Mouse (Mus musculus) layer of hippocampus, postnatal 14 days (tissue): ENCODE data around the gene Abhd12b. TPM values are rescaled to one million over a fixed set of nuclear protein-coding genes. Genes with fewer than 3 reads are reported as not detected.
A peak's percentile ranks its signal among the peaks of the same experiment; 100 is the strongest.

Source experiments
- DNase-seq, 2 experiments: peaks; one replicate each; pipeline ENCODE4 v3.0.0; 2021 to 2022; ENCODE audit warnings: low spot score in 2 of 2, mixed read lengths in 1 of 2
- long read RNA-seq, 2 experiments: library from polyadenylated mRNA; stranded (forward); transcript quantifications; one replicate each; pipeline ENCODE4 v2.0.0; 2021
- total RNA-seq, 2 experiments: library from RNA; stranded (reverse); gene quantifications; 2 replicates each; pipeline ENCODE4 v1.2.3; 2021

Gene Abhd12b
- not detected for total RNA-seq
- long read RNA-seq, experiment 1, partial matches to known transcripts = 0 of 1 reads
- long read RNA-seq, experiment 1, other reads (novel, unspliced or antisense) = 1 of 1 reads
- long read RNA-seq, experiment 2 = 0 reads

DNA sequence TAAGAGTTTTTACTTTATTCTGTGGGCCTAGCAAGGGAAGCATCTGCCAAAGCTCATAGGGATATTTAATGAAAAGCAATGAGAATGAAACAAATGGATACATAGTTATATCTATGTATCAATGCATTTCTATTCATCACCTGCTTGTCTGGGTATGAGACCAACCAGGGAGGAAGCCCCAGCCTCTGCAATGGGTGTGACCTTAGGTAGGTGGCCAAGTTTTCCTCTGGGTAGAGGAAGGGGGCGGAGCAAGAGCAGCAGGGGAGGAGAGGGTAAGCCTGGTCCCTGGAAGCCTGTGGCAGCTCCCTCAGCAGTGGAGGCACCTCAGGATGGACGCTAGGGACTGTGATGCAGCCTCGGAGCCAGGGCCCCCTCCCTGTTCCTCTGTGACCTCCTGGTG lies at the start of gene Abhd12b:
Gene Abhd12b, plus strand, starts transcription at position 301 of the 400 bp plus-strand sequence.
- no peak for DNase-seq

DNA sequence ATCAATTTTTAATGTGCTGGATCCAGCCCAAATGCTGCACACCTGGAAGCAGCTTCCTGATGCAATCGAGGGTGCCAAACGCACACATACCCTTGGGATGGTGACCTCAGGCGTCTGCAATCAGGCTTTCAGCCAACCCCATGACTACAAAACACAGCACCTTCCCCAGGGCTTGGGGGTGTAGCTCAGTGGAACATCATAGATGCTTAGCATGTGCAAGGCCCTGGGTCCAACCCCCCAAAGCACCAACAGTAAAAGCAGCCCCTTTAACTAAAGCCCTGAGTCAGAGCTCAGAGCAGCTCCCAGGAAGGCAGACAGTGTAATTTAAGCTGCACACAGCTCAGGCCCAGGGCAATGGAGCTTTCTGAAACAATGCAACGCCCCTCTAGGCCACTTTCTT lies 49.7 kb upstream of the Abhd12b start:
- DNase-seq = no peak

DNA sequence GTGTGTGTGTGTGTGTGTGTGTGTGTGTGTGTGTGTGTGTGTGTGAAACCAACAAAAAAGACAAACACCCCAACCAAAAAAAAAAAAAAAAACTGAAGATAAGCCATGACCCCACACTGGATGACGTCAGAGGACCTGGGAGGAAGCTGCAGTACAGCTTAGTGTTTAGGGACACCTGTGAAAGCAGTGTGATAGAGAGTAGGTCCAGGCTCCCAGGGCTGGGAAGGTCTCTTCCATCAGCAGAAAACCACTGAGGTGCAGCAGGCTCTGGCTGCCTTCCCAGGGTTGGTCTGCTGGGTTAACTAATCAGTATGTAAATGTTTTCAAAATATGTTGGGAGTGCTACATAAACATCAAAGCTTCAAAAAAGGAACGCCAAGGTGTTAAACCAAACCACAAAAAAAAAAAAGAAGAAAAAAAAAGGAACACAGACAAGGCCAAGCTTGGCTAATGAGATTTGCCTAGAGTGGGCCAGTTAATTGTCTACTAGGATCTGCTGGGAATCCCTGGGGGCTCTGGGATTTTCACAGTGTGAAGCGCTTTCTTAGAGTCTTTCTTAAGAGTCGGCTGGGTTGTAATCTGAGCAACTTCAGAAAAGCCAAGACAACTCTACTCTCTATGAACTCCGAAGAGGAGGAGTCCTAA lies 49.0 kb upstream of the Abhd12b start:
- DNase-seq = no peak

DNA sequence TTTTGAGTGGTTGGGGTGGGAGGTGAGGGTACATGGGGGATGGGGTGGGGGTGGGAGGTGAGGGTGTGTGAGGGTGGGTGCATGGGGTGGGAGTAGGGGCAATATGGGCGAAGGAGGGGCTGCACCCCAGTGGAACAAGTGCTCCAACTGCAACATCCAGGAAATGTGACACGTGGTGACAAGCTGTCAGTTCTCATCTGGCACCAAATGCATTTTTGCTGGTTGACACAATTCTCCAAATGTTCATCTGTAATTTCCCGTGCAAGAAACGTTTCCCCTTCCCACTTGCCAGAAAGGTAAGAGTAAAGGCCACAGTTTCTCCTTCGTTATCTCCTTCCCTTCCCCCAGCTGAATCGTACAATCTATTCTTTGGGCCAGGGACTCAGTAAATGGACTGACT lies 48.1 kb upstream of the Abhd12b start:
- DNase-seq = peak; percentile 47 to 65

DNA sequence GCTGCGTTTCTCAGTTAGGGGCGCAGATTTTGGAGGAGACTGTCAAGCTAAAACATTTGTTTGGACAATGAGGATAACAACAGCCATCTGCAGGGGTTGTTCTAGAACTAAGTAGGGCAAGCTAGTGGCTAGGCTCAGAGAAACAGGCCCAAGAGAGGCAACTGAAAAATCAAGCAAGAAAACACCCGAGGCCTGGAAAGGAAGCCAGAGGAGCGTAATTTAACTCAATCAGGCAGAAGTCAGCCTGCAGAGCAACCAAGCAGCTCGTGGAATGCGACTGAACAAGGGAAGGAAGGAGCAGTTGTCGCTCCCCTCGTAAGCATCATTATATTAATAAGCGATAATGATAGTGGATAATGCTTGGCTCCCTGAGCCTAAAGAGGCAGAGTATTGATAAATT lies 47.4 kb upstream of the Abhd12b start:
- no peak for DNase-seq

DNA sequence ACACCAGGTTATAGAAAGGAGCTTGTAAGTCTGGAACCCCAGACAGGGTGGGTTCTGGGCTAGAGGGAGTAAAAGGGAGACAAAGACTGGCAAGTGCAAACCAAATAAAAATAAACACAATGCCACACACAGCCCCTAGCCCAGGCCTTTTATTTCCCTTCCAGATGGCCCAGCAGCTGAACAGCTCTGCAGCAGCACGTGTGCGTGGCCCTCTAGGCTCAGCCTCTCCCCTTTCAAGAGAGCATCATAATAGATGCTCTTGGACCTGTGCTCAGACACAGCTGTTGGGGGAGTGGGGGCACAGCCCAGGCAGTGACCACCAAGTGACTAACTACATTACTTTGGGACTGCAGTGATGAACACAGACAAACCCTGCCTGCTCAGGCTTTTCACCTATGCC lies 45.8 kb upstream of the Abhd12b start:
- no peak for DNase-seq

DNA sequence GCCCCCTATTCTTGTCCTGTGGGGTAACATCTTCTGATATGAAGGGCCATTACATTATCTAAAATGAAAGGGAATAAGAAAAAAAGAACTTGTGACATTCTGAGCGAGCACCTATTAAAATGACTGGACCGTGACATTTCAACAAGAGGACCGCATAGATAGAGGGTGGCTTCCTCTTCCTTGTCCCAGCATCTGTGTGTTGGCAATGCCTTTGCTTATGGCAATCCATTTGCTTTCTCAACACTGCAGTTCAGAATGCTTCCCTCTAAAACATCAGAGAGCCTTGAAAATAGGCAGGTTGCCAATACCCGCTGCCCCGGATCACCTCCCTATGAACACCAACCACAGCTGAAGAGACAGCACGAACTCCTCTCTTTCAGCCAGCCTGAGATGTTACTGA lies 44.0 kb upstream of the Abhd12b start:
- peak in 1 of 2 experiments; percentile 22 for DNase-seq

DNA sequence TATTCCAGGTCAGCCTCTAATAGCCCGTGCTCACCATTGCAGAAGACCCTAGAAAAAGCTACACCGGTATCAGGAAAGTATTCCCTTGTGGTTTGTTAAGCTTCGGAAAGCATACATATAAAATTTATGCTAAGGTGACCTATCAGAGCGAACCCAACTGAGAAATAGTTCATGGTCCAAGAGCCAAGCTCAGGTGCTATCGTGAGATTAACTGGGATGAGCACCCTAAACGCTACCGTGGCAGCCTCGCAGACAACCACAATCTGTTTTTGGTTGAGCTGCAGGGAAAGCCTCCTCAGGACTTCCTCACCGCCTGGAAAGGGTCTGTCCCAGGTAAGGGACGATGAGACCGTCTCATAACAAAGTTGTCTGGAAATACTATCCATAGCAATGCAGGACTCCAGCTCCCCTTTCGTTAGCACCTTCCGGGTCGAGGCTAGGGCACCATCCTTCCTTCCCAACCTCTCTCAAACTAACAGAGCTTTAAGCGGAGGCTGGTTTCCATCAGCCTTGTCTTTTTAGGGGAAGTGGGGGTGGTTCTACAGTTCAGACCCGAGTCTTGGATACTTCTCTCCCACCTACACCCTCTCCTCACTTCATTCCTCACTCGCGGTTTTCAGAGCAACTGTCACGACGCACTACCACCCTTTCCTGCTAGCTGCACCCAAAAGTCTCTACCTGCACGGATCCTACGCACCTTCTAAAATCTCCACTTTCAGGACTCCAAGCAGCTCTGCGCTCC lies 43.4 kb upstream of the Abhd12b start:
- DNase-seq = peak in 1 of 2 experiments; percentile 39

DNA sequence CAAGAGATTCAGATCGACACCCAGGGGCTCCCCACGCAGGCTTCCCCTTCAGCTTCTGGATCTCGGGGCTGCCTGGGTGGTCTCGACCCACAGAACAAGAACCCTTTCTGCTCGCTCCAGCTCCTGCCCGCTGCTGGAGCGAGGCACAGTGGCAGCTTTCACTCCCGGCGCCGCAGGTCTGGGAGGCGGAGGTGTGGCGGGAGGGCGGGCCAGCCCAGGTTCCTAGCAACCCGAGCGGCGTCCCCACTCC lies 42.9 kb upstream of the Abhd12b start:
- no peak for DNase-seq

DNA sequence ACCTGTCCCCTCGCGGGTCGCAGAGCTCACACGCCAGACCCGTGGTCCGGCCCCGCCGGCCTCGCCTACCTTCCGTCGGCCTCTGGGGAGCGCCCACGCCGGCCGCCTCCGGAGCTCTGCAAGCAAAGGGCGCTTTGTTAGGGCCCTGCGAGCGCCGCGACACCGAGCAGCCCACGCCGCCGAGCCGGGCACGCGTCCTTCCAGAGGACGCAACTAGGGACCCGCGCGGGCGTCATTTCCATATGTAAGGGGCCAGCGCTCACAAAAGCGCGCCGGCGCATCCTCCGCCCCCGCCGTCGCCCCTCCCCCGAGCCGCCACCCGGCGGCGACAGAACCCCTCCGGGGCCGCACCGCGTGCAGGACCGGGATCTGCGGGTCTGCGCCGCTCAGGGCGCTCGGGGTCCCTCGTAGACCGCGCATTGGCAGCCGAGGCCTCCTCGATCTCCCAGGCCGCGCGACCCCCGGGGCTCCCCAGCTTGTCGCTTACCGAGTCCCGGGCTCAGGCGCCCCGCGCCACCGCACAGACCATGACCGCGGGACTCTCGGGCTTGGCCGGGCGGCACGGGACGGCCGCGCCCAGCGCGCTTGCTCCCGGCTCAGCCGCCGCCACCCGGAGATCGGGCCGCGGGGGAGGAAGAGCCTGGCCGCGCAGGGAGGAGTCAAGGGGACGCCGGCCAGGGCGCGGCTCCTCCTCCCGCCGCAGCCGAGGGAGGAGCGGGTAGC lies 42.4 kb upstream of the Abhd12b start:
- peak; percentile 59 to 62 for DNase-seq

DNA sequence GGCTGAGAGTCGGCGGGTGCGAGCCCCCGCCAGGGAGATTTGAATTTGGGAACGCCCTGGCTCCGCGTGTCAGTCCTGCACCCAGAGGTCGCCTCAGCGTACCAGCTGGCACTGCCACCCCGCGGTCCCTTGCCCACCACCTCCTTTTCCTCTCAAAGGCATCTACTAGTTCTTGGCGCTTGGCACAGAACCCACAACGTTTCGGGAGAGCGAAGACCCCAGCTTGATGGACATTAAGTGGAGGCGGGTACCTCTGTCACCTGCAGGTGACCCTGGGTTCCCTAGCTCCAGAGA lies 41.9 kb upstream of the Abhd12b start:
- no peak for DNase-seq

DNA sequence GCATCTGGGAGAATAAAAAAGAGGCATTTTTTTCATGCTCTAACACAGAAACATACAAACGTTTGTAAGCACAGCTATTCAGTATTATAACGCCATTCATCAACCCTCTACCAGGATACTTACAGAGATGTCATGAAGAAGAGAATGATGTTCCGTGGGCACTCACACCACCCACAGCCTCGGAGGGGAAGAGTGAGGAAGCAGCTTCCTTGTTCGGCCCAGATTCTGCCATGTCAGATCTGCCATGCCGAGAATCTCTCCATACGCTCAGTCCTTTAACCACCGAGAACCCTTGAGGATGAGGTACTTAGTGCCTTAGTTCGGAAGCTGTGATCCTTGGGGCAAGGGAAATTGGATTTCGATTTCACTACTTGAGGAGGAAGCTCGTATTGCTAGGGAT lies 40.6 kb upstream of the Abhd12b start, which contains the start of gene Nin:
Gene Nin, minus strand, starts transcription at position 367 of the 400 bp plus-strand sequence.
- no peak for DNase-seq

DNA sequence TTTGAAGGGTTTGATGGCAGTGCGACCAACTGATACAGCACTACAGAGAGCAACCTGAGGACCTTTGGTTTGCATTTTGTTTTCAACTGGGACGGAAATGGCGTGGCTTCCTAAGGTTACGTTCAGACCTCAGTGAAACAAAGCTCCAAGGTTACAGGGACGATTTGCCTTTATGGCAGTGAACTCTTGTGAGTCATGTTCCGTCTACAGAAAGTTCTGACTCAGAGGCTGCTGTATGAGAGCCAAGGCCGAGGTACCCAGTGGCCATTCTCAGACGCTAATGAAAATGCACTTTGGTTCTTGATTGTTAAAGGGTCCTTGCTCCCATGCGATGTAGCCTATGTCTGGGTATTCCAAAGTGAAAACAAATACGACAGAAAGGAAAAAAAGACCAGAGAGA lies 36.8 kb upstream of the Abhd12b start:
- DNase-seq = no peak

DNA sequence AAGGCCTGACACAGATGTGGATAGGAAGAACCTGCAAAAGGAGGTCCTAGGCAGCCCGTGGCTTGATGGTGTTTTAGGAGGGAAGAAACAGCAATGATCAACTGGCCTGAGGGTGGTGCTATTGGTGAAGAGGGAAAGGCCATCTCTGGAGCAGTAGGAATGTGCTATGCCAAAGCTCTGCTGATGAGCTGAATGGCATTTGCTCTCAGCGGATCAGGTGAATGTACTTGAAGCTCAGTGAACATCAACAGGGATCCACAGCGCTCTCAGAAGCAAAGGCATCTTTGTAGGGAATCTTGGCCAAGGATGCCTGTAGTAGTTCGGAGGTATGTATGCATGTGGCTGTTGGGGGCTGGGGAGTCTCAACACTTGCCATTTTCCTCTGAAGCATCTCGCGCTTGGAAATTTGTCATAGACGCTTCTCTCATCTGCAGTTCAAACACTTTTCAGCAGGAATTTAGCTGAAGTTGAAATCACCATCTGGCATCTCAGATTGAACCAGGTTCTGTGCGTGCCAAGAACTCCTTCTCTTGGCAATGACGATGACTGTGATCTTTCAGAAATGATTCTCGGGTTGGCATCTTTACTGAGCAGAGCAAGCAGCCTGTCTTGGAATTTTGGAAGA lies 35.1 kb upstream of the Abhd12b start:
- DNase-seq = peak; percentile 41 to 82

DNA sequence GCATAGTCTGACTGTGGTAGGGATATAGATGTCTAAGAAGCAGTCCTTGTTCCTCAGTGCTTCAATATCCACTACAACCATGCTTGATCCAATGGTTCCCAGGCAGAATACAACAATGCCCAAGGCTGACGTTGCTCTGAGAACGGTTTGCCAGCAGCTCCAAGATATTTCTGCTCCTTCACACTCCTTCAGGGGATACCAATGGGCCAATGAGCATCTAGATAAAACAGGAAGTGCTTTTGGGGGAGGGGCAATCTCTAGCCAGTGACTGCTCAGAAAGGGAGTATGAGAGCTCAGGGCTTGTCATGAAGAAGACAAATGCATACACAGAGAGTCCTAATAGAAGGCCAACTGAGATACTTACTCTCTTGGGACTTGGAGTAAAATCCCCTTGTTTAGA lies 34.4 kb upstream of the Abhd12b start:
- DNase-seq = no peak

DNA sequence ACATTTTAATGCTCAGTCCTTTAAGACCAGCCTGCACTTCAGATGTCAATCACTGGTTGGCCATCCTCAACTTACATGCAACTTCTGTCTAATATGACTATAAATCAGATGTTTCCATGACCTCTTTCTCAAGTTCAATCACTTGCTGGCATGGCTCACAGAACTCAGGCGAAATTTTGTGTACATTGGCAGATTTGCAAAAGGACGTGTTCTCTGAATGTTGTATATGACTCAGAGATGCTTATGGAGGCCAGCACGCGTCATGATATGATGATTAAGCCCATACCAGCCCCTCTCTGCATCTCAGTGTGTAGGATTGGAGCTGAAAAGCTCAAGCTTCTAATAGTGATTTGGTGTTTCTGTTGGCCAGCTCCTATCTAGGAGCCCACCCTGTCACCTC lies 27.3 kb upstream of the Abhd12b start:
- DNase-seq = no peak

DNA sequence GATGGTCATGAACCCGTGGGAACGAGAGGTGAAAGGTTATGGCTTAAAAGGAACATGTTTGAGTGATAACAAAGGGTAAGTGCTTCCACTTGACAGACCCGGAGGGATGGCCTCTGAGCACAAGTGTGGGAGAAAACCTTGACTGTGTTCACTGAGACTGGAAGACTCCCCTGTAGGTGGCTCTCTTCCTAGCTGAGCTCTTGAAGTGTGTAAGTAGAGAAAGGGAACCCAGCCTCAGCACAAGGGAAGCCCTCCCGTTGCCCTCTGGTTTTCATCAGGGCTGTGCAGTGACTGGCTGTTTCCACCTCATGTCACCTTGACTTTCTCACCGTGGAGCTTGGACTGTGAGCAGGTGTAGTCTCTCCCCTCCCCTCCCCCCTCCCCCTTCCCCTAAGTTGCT lies 24.8 kb upstream of the Abhd12b start:
- DNase-seq = no peak

DNA sequence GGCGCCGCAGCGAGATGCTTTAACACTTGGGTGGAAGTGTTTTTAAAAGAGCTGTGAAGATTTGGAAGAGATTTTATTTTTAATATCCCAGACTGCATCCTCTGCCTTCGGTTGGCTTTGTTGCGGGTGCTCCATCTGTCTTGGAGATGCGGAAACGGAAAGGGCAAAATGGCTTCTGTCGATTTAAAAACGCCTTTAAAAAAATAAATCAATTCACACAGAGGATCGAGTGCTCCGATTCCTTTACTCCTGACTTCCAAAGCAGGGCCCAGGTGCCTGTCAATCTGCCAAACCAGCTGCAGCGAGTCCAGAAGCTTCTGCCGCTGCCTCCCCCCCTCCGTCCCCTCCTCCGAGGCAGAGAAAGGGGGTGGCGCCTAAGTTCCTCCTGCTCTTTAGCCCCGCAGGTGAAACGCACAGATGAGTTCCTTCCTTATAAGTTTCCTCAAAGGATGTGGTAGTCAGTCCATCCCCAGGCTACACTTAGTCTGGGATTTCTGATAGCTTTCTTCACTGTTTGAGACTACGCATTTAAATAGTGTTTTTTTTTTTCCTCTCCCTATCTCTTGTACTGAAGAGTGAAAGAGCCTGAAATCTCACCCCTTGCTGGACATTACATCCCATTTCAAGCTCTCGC lies 22.8 kb upstream of the Abhd12b start:
- peak; percentile 35 to 55 for DNase-seq

DNA sequence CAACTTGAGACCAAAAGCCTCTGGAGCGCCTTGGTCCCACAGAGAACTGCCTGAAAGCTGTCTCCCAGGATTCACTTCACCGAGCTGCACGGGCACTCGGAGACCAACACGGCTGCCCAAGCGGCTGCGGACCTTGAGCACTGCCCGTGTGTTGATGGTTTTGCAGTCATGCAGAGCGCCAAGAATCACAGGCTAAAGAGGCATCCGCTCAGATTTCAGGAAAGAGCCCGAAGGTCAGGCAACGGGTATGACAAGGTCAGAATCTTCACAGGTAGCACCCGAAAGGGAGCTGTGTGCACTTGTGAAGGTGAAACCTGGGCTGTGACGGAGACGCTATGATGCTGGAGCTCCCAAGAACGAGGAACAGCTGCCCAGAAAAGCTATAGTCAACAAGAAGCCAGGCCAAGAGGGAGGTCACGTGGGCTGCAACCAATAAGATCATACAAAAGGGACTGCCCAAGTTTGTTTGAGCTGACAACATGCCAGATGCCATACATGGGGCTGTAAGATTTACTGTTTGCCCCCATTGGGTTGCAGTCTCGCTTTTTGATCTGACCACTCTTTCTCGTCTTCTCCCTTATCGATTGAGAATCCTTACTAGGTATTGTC lies 19.2 kb upstream of the Abhd12b start:
- DNase-seq = no peak

DNA sequence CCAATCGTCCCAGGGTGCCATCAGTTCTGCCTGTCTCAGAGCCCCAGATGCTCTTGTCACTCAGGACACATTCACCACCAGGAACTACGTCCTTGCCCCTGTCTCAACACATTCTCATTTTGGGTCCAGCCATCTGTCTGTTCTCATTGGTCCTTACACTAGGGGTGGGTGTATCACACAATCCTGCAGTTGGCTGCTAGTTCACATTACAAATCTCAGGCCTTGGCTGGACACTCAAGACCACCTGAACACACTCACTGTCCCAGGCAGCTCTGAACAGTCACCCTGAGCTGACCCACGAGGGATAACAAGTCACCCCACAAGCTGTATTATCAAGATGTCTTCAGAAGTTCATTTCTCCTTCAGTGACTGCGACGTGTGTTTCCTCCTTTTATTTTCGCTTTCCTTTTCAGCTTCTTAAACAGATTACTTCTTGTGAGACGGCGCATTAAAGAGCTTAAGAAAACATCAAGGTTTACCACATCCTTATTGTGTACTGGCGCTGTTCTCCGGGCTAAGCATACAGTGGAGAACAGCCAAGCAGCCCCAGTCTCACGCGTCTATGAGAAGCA lies 17.7 kb upstream of the Abhd12b start:
- no peak for DNase-seq

DNA sequence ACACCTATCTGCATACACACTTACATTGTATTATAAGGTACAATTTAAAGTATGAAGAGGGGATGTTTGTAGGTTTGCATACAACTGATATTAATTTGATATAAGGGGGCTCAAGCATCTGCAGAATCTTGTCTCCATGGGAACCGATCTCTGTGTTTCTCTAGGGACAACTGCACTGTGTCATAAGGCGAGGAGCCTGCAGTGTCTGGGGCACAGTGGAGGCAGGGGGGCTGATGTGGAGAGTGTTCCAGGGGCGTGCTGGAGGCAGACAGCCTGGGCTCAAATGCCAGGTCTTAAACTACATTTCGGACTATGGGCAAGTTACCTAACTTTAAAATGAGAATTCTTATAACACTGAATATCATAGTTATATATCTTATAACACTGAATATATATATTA lies 16.8 kb upstream of the Abhd12b start:
- no peak for DNase-seq
